Mouse (Mus musculus): ENCODE data around the gene Ube2h. TPM values are rescaled to one million over a fixed set of nuclear protein-coding genes. Genes with fewer than 3 reads are reported as not detected.

Ube2h gene
- polyA plus RNA-seq, 1 experiment: 78.9 TPM

DNA sequence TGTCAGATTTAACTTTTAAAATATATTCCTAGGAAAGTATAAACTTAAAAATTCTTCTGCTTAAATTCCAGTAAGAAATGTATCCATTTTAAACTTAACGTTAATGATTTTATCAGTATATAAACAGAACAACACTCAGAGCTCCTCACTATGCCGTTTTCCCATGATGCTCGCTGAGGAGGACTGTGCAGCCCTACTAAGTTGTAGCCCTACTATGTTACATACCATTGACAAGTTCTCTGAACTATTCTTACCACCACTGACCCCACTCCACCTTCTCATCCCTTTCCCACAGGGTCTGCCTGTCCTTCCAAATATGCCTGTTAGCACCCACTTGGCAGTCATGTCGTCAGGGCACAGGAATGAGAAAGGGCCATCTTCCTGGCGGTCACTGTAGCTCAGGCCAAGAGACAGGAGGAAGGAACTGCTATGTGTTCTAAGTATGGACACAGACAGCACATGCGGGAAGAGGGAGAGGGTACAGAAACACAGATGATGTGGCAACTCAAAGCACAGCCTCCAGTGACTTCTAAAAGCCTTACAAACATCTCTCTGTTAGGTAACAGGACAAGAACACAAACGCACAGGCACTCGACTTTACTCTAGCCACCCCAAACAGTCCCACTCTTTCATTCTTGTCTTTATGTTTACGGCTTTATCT, 60.9 kb downstream of the Ube2h start:
- 77% methylated on average over 9 of the region's 9 CpGs for WGBS
- TF ChIP-seq POLR2A (IDR thresholded peaks at IDR 0.05; ENCODE audit: borderline replicate concordance, insufficient read depth, low read length) (no peak), CTCF (IDR thresholded peaks at IDR 0.05; ENCODE audit: borderline replicate concordance, insufficient read depth, low read depth, low read length) (no peak)
- DNase-seq: no peak
- 0 out of 2 replicates have a peak, but pooled peaks cover 6% of the 10 kb centered on the region for H3K4me1 ChIP-seq (ENCODE audit: control insufficient read depth, insufficient read depth, low read length)
- no peaks in the 10 kb centered on the region for H3K27me3 ChIP-seq (ENCODE audit: control insufficient read depth, insufficient read depth, low read length)
- no peak overlapping the region for H3K27ac ChIP-seq (ENCODE audit: insufficient read depth, low read length)
- H3K4me3 ChIP-seq (replicated peaks; ENCODE audit: insufficient read depth, low read depth, low read length): no peak overlapping the region

GRCm38 (mm10) chr6:30242928-30243327, 61.4 kb downstream of the Ube2h start:
- Histone ChIP-seq H3K27ac (ENCODE audit: insufficient read depth, low read length) (no peak overlapping the region), H3K4me1 (ENCODE audit: control insufficient read depth, insufficient read depth, low read length) (0 out of 2 replicates have a peak, but pooled peaks cover 6% of the 10 kb centered on the region), H3K27me3 (ENCODE audit: control insufficient read depth, insufficient read depth, low read length) (no peaks in the 10 kb centered on the region), H3K4me3 (replicated peaks; ENCODE audit: insufficient read depth, low read depth, low read length) (no peak overlapping the region)
- TF ChIP-seq CTCF (IDR thresholded peaks at IDR 0.05; ENCODE audit: borderline replicate concordance, insufficient read depth, low read depth, low read length) (no peak), POLR2A (IDR thresholded peaks at IDR 0.05; ENCODE audit: borderline replicate concordance, insufficient read depth, low read length) (no peak)
- WGBS: 74% methylated on average over 4 of the region's 4 CpGs
- DNase-seq: no peak

GRCm38 (mm10) chr6:30240105-30240504, 64.2 kb downstream of the Ube2h start:
- Histone ChIP-seq H3K4me3 (replicated peaks; ENCODE audit: insufficient read depth, low read depth, low read length) (no peak overlapping the region), H3K4me1 (ENCODE audit: control insufficient read depth, insufficient read depth, low read length) (0 out of 2 replicates have a peak, but pooled peaks cover 5% of the 10 kb centered on the region), H3K27ac (ENCODE audit: insufficient read depth, low read length) (no peak overlapping the region), H3K27me3 (ENCODE audit: control insufficient read depth, insufficient read depth, low read length) (no peaks in the 10 kb centered on the region)
- no peak for TF ChIP-seq CTCF (IDR thresholded peaks at IDR 0.05; ENCODE audit: borderline replicate concordance, insufficient read depth, low read depth, low read length)
- TF ChIP-seq POLR2A (IDR thresholded peaks at IDR 0.05; ENCODE audit: borderline replicate concordance, insufficient read depth, low read length): no peak
- peak in 1 of 2 experiments; percentile 27 for DNase-seq
- WGBS: 49% methylated on average over 7 of the region's 7 CpGs

DNA sequence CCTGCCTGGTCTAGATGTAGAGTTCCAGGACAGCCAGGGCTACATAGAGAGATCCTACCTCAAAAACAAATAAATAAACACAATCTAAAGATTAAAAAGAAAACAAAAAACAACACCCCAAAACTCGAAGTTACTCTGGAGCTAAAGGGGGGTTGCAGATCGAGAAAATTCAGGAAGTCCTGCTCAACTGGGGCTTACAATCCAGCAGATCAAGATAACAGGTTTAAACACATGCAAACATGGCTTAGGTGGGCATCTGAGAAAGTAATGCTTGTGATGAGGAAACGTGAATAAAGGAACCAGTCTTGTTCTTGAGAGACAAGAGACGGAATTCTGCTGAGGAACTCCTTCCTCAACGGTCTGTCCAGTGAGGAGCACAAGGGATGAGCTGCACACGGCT, 65.1 kb downstream of the Ube2h start:
- H3K4me1 ChIP-seq (ENCODE audit: control insufficient read depth, insufficient read depth, low read length): 0 out of 2 replicates have a peak, but pooled peaks cover 5% of the 10 kb centered on the region
- no peak overlapping the region for H3K4me3 ChIP-seq (replicated peaks; ENCODE audit: insufficient read depth, low read depth, low read length)
- TF ChIP-seq CTCF (IDR thresholded peaks at IDR 0.05; ENCODE audit: borderline replicate concordance, insufficient read depth, low read depth, low read length) (no peak), POLR2A (IDR thresholded peaks at IDR 0.05; ENCODE audit: borderline replicate concordance, insufficient read depth, low read length) (no peak)
- 87% methylated on average over 6 of the region's 6 CpGs for WGBS
- H3K27me3 ChIP-seq (ENCODE audit: control insufficient read depth, insufficient read depth, low read length): no peaks in the 10 kb centered on the region
- no peak for DNase-seq
- H3K27ac ChIP-seq (ENCODE audit: insufficient read depth, low read length): no peak overlapping the region

DNA sequence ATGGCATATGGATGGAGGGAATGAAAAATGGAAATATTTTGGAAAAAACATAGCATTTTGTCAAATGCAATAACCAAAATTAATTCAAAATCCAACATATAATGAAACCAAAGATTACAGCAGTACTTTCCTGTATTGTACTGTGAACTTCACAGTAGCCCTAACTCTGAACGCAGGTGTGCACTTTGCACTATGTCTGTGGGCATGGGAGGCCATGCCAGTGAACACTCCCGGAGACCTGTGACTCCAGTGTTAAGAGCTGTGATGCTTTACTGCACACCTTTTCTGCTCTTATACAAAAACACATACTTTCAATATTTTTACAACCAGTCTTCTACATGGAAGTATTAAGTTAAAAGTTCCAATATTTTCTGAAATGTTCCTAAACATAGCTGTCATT, 66.3 kb downstream of the Ube2h start:
- TF ChIP-seq POLR2A (IDR thresholded peaks at IDR 0.05; ENCODE audit: borderline replicate concordance, insufficient read depth, low read length) (no peak), CTCF (IDR thresholded peaks at IDR 0.05; ENCODE audit: borderline replicate concordance, insufficient read depth, low read depth, low read length) (no peak)
- no peak for DNase-seq
- WGBS: 96% methylated on average over 2 of the region's 2 CpGs
- Histone ChIP-seq H3K27me3 (ENCODE audit: control insufficient read depth, insufficient read depth, low read length) (no peaks in the 10 kb centered on the region), H3K27ac (ENCODE audit: insufficient read depth, low read length) (no peak overlapping the region), H3K4me3 (replicated peaks; ENCODE audit: insufficient read depth, low read depth, low read length) (no peak overlapping the region), H3K4me1 (ENCODE audit: control insufficient read depth, insufficient read depth, low read length) (0 out of 2 replicates have a peak, but pooled peaks cover 2% of the 10 kb centered on the region)

DNA sequence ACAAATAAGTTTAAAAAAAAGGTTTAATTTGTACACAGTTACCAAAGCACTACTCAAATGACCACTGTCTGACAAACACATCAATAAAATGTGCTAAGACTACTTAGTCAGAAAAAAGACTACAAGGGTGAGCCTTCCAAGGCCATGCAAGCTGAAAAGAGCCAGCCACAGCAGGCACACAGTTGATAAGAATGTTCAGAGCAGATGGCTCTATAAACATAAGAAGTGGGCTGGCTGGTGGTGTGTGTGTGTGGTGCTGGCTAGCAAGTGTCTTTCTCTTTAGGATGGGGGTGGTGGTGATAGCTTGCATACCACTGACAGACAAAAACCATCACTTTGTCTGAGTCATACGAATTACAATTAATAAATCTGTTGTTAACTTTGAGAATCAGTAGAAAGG, 67.8 kb downstream of the Ube2h start:
- H3K27ac ChIP-seq (ENCODE audit: insufficient read depth, low read length): no peak overlapping the region
- no peak for TF ChIP-seq CTCF (IDR thresholded peaks at IDR 0.05; ENCODE audit: borderline replicate concordance, insufficient read depth, low read depth, low read length)
- TF ChIP-seq POLR2A (IDR thresholded peaks at IDR 0.05; ENCODE audit: borderline replicate concordance, insufficient read depth, low read length): no peak
- 62% methylated on average over 1 of the region's 1 CpGs for WGBS
- no peak for DNase-seq
- no peaks in the 10 kb centered on the region for H3K27me3 ChIP-seq (ENCODE audit: control insufficient read depth, insufficient read depth, low read length)
- 0 out of 2 replicates have a peak, but pooled peaks cover 2% of the 10 kb centered on the region for H3K4me1 ChIP-seq (ENCODE audit: control insufficient read depth, insufficient read depth, low read length)
- no peak overlapping the region for H3K4me3 ChIP-seq (replicated peaks; ENCODE audit: insufficient read depth, low read depth, low read length)

- no peak overlapping the region for H3K27ac ChIP-seq (ENCODE audit: insufficient read depth, low read length)
- no peak overlapping the region for H3K4me3 ChIP-seq (replicated peaks; ENCODE audit: insufficient read depth, low read depth, low read length)
- peaks cover 7% of the 10 kb centered on the region for H3K4me1 ChIP-seq (ENCODE audit: control insufficient read depth, insufficient read depth, low read length)
- DNase-seq: no peak
- no peak for TF ChIP-seq CTCF (IDR thresholded peaks at IDR 0.05; ENCODE audit: borderline replicate concordance, insufficient read depth, low read depth, low read length)
- no peak for TF ChIP-seq POLR2A (IDR thresholded peaks at IDR 0.05; ENCODE audit: borderline replicate concordance, insufficient read depth, low read length)
- 96% methylated on average over 4 of the region's 4 CpGs for WGBS
- H3K27me3 ChIP-seq (ENCODE audit: control insufficient read depth, insufficient read depth, low read length): no peaks in the 10 kb centered on the region
Observed at GRCm38 (mm10) chr6:30231758-30232293, 72.5 kb downstream of the Ube2h start.

- H3K4me3 ChIP-seq (replicated peaks; ENCODE audit: insufficient read depth, low read depth, low read length): no peak overlapping the region
- TF ChIP-seq CTCF (IDR thresholded peaks at IDR 0.05; ENCODE audit: borderline replicate concordance, insufficient read depth, low read depth, low read length): no peak
- no peak for TF ChIP-seq POLR2A (IDR thresholded peaks at IDR 0.05; ENCODE audit: borderline replicate concordance, insufficient read depth, low read length)
- no peak overlapping the region for H3K27ac ChIP-seq (ENCODE audit: insufficient read depth, low read length)
- H3K4me1 ChIP-seq (ENCODE audit: control insufficient read depth, insufficient read depth, low read length): peaks cover 5% of the 10 kb centered on the region
- no peaks in the 10 kb centered on the region for H3K27me3 ChIP-seq (ENCODE audit: control insufficient read depth, insufficient read depth, low read length)
- DNase-seq: peak in 1 of 2 experiments; percentile 24
- 50% methylated on average over 7 of the region's 7 CpGs for WGBS
Observed at GRCm38 (mm10) chr6:30230246-30230645, 74.1 kb downstream of the Ube2h start.
